ENCODE assay signal across 28 mouse cellular contexts in the genomic region with DNA sequence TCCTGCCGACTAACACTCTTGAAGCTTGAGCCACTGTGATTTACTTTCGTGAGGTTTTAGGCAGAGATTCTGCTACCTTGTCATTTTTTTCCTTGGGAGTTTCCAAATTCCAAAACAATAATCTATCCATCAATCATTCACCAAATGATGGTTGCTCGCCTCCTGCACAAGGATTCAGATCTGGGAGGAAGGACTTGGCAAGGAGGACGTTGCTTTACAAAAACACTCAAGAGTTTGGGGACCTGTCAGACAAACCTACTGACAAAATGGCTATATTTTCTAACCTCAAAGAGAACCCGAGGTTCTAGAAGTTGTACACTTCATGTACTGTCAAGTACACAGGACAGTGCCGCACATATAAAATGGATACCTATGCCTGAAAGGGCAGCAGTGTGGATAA.
DNase-seq lines count a peak whose midpoint lies in the region; ATAC-seq and TF ChIP-seq lines count a peak whose summit lies in the region.
"Had no signal": no experiment of that assay in that cellular context is flagged by ENCODE, and none has a peak within 500 bp of the region (broad histone marks: within the 10 kb centered on the region; RNA-seq: fewer than 3 reads in every experiment).

No protein-coding gene starts in this region.

- H3K9me3 ChIP-seq in heart, embryonic 13.5 days: no peaks in the 10 kb centered on the region
- H3K9me3 ChIP-seq in kidney, embryonic 14.5 days (ENCODE audit: control insufficient read depth, low read length): no peaks in the 10 kb centered on the region
- H3K9me3 ChIP-seq: embryonic facial prominence, embryonic 10.5 days; embryonic facial prominence, embryonic 13.5 days; forebrain, embryonic 12.5 days; forebrain, embryonic 15.5 days; heart, embryonic 10.5 days; hindbrain, embryonic 10.5 days; hindbrain, embryonic 13.5 days; intestine, embryonic 15.5 days had no signal

- H3K4me3 ChIP-seq in gastrocnemius, adult 2 months: no peak overlapping the region
- no peak overlapping the region for H3K4me3 ChIP-seq in heart, embryonic 13.5 days
- H3K4me3 ChIP-seq in kidney, adult 2 months (ENCODE audit: insufficient read depth, low read depth, low read length): no peak overlapping the region
- no peak overlapping the region for H3K4me3 ChIP-seq in kidney, embryonic 14.5 days (ENCODE audit: low read length)
- H3K4me3 ChIP-seq: embryonic facial prominence, embryonic 10.5 days; embryonic facial prominence, embryonic 13.5 days; erythroblast, embryonic 14.5 days; forebrain, embryonic 12.5 days; forebrain, embryonic 15.5 days; heart, embryonic 10.5 days; hindbrain, embryonic 10.5 days; hindbrain, embryonic 13.5 days; intestine, embryonic 15.5 days had no signal

- H3K27ac ChIP-seq in gastrocnemius, adult 2 months: peak overlapping the region; percentile 86; the same call in 1 of the 2 replicates
- H3K27ac ChIP-seq in heart, embryonic 13.5 days (replicated peaks): peak overlapping the region; percentile 94
- H3K27ac ChIP-seq in kidney, adult 2 months (ENCODE audit: insufficient read depth, low read depth, low read length): no peak overlapping the region
- no peak overlapping the region for H3K27ac ChIP-seq in kidney, embryonic 14.5 days (ENCODE audit: low read depth, low read length)
- H3K27ac ChIP-seq: embryonic facial prominence, embryonic 10.5 days; embryonic facial prominence, embryonic 13.5 days; forebrain, embryonic 12.5 days; forebrain, embryonic 15.5 days; heart, embryonic 10.5 days; hindbrain, embryonic 10.5 days; hindbrain, embryonic 13.5 days; intestine, embryonic 15.5 days had no signal

- TF ChIP-seq POLR2A in kidney, adult 2 months (IDR thresholded peaks at IDR 0.05; ENCODE audit: low read depth, low read length): no peak

- intact Hi-C loops in gastrocnemius, adult 2 months (cut with DNase I): no loop called here

- peaks cover 93% of the 10 kb centered on the region for H3K4me1 ChIP-seq in heart, embryonic 13.5 days
- peaks cover 18% of the 10 kb centered on the region; the same call in 1 of the 2 replicates for H3K4me1 ChIP-seq in kidney, adult 2 months (ENCODE audit: control insufficient read depth, insufficient read depth, low read length)
- peaks cover 10% of the 10 kb centered on the region; the same call in 1 of the 2 replicates for H3K4me1 ChIP-seq in kidney, embryonic 14.5 days (ENCODE audit: control insufficient read depth, insufficient read depth, low read length)

- 44% methylated on average over 6 of the region's 6 CpGs for WGBS in heart, embryonic 13.5 days
- 49% methylated on average over 6 of the region's 6 CpGs for WGBS in kidney, adult 2 months
- 67% methylated on average over 6 of the region's 6 CpGs for WGBS in kidney, embryonic 14.5 days

- DNase-seq in gastrocnemius, adult 2 months: no peak
- no peak for DNase-seq in gastrocnemius, postnatal 4 days (ENCODE audit: low spot score in 2 of 2)
- DNase-seq in heart, adult 9 months (ENCODE audit: low spot score in 2 of 2): no peak
- peak; percentile 56 for DNase-seq in kidney, adult 2 months
- DNase-seq: adrenal gland, adult 8-10 months; adrenal gland, postnatal 25 days; cerebellum, adult 11-12 months; cerebellum, adult 8-10 months; cerebellum, postnatal 10 days; cerebellum, postnatal 36 days; embryo, embryonic 11 days; gastrocnemius, postnatal 10 days; gastrocnemius, postnatal 36 days; heart, adult 18-20 months; kidney, adult 11 months had no signal

- TF ChIP-seq CTCF in gastrocnemius, adult 2 months (IDR thresholded peaks at IDR 0.05): no peak
- no peak for TF ChIP-seq CTCF in kidney, adult 2 months (conservative IDR thresholded peaks at IDR 0.05; ENCODE audit: insufficient read depth, insufficient read length, low read depth, low read length)

- H3K9ac ChIP-seq in heart, embryonic 13.5 days: no peak overlapping the region
- H3K9ac ChIP-seq in kidney, embryonic 14.5 days (ENCODE audit: low read depth, low read length): no peak overlapping the region
- H3K9ac ChIP-seq: embryonic facial prominence, embryonic 13.5 days; forebrain, embryonic 12.5 days; forebrain, embryonic 15.5 days; hindbrain, embryonic 13.5 days; intestine, embryonic 15.5 days had no signal

- H3K4me2 ChIP-seq in heart, embryonic 13.5 days: 0 out of 2 replicates have a peak overlapping the region, but pooled peaks have one; percentile 6
- no peak overlapping the region for H3K4me2 ChIP-seq in kidney, embryonic 14.5 days (replicated peaks; ENCODE audit: low read depth, low read length)
- H3K4me2 ChIP-seq: embryonic facial prominence, embryonic 13.5 days; forebrain, embryonic 12.5 days; forebrain, embryonic 15.5 days; hindbrain, embryonic 13.5 days; intestine, embryonic 15.5 days had no signal

- H3K36me3 ChIP-seq in heart, embryonic 13.5 days: peaks cover 3% of the 10 kb centered on the region; the same call in 1 of the 2 replicates
- H3K36me3 ChIP-seq in kidney, adult 2 months (ENCODE audit: control insufficient read depth, insufficient read depth, low read length): no peaks in the 10 kb centered on the region
- H3K36me3 ChIP-seq in kidney, embryonic 14.5 days (ENCODE audit: control insufficient read depth, insufficient read depth, low read length): no peaks in the 10 kb centered on the region
- H3K36me3 ChIP-seq: embryonic facial prominence, embryonic 10.5 days; embryonic facial prominence, embryonic 13.5 days; forebrain, embryonic 12.5 days; forebrain, embryonic 15.5 days; heart, embryonic 10.5 days; hindbrain, embryonic 10.5 days; hindbrain, embryonic 13.5 days; intestine, embryonic 15.5 days had no signal

- H3K27me3 ChIP-seq in heart, embryonic 13.5 days (replicated peaks): no peaks in the 10 kb centered on the region
- no peaks in the 10 kb centered on the region for H3K27me3 ChIP-seq in kidney, adult 2 months (replicated peaks; ENCODE audit: control insufficient read depth, insufficient read depth, low read length)
- H3K27me3 ChIP-seq in kidney, embryonic 14.5 days (ENCODE audit: control insufficient read depth, insufficient read depth, low read length): no peaks in the 10 kb centered on the region
- H3K27me3 ChIP-seq: embryonic facial prominence, embryonic 13.5 days; forebrain, embryonic 12.5 days; forebrain, embryonic 15.5 days; hindbrain, embryonic 13.5 days; intestine, embryonic 15.5 days had no signal

- ATAC-seq in heart, embryonic 13.5 days (ENCODE audit: extremely low read depth, insufficient number of reproducible peaks, low FRiP score, low TSS enrichment): no peak
- ATAC-seq in kidney, embryonic 14.5 days (ENCODE audit: low FRiP score, low TSS enrichment): no peak
- ATAC-seq: activated CD4-positive, CD25-positive, alpha-beta regulatory T cell, adult 4 months; forebrain, embryonic 15.5 days; hindbrain, embryonic 16.5 days; intestine, embryonic 15.5 days had no signal

Comparison
In these comparisons a context has a peak if more than half of its experiments do, and no peak if none do; other contexts are left out.
1. H3K27ac ChIP-seq: peak in gastrocnemius, adult 2 months (single experiment) and heart, embryonic 13.5 days (single experiment); none in kidney, adult 2 months (single experiment) and kidney, embryonic 14.5 days (single experiment).